In genomic region chr15:7397818-7398608, GRCm38 (mm10) we compare ENCODE assay signal across 7 mouse cellular contexts. TPM values are rescaled to one million over a fixed set of nuclear protein-coding genes. Genes with fewer than 3 reads are reported as not detected.
DNase-seq lines count a peak whose midpoint lies in the region; ATAC-seq and TF ChIP-seq lines count a peak whose summit lies in the region.

Gene Egflam (minus strand): TSS chr15:7398395.

- TF ChIP-seq POLR2A in ES-Bruce4 (IDR thresholded peaks at IDR 0.05; ENCODE audit: insufficient read depth, low read length) = no peak

- H3K4me3 ChIP-seq in ES-Bruce4 (ENCODE audit: low read depth, low read length) = peak within 1 kb of the TSS; percentile 64
- H3K4me3 ChIP-seq in forebrain, embryonic 14.5 days (ENCODE audit: low read depth, low read length) = peak within 1 kb of the TSS; percentile 52
- peak within 1 kb of the TSS; percentile 63 for H3K4me3 ChIP-seq in hindbrain, embryonic 13.5 days
- peak within 1 kb of the TSS; percentile 70 for H3K4me3 ChIP-seq in lung, embryonic 15.5 days

- TF ChIP-seq CTCF in ES-Bruce4 (IDR thresholded peaks at IDR 0.05; ENCODE audit: low read depth, low read length) = no peak

- no peaks in the 10 kb centered on the region for H3K36me3 ChIP-seq in ES-Bruce4 (ENCODE audit: control insufficient read depth, insufficient read depth, low read length, poor library complexity, severe bottlenecking)
- H3K36me3 ChIP-seq in forebrain, embryonic 14.5 days (ENCODE audit: control insufficient read depth, insufficient read depth, low read length) = no peaks in the 10 kb centered on the region
- H3K36me3 ChIP-seq in hindbrain, embryonic 13.5 days = no peaks in the 10 kb centered on the region
- H3K36me3 ChIP-seq in lung, embryonic 15.5 days = no peaks in the 10 kb centered on the region

- H3K4me1 ChIP-seq in ES-Bruce4 (ENCODE audit: control insufficient read depth, insufficient read depth, low read length) = no peaks in the 10 kb centered on the region
- peaks cover 3% of the 10 kb centered on the region for H3K4me1 ChIP-seq in forebrain, embryonic 14.5 days (ENCODE audit: control insufficient read depth, insufficient read depth, low read length)
- peaks cover 10% of the 10 kb centered on the region for H3K4me1 ChIP-seq in hindbrain, embryonic 13.5 days (replicated peaks)
- peaks cover 11% of the 10 kb centered on the region for H3K4me1 ChIP-seq in lung, embryonic 15.5 days

- TF ChIP-seq EP300 in ES-Bruce4 (IDR thresholded peaks at IDR 0.05; ENCODE audit: insufficient read depth, low read depth, low read length) = no peak

- peak; percentile 58 for DNase-seq in Muller cell, postnatal 12 days (ENCODE audit: inconsistent ontology term)
- DNase-seq in forebrain, embryonic 14.5 days (ENCODE audit: low spot score) = peak; percentile 28
- peak; percentile 61 for DNase-seq in retina, embryonic 14.5 days (ENCODE audit: low spot score)
- no peak for DNase-seq in layer of hippocampus, adult 8-10 months (ENCODE audit: low spot score in 2 of 2)

- H3K4me2 ChIP-seq in forebrain, embryonic 14.5 days (ENCODE audit: low read length) = peak within 1 kb of the TSS; percentile 100
- peak within 1 kb of the TSS; percentile 99 for H3K4me2 ChIP-seq in hindbrain, embryonic 13.5 days
- H3K4me2 ChIP-seq in lung, embryonic 15.5 days = peak within 1 kb of the TSS; percentile 96

- peak; percentile 78 for ATAC-seq in forebrain, embryonic 14.5 days
- ATAC-seq in hindbrain, embryonic 13.5 days (ENCODE audit: low FRiP score) = peak; percentile 69
- ATAC-seq in lung, embryonic 15.5 days (ENCODE audit: borderline replicate concordance, extremely low read depth, low FRiP score, low TSS enrichment) = peak; percentile 62

- no peaks in the 10 kb centered on the region for H3K9me3 ChIP-seq in ES-Bruce4 (replicated peaks; ENCODE audit: control insufficient read depth, insufficient read depth, low read length, poor library complexity, severe bottlenecking)
- no peaks in the 10 kb centered on the region for H3K9me3 ChIP-seq in forebrain, embryonic 14.5 days (replicated peaks; ENCODE audit: control insufficient read depth, low read length)
- no peaks in the 10 kb centered on the region for H3K9me3 ChIP-seq in hindbrain, embryonic 13.5 days
- H3K9me3 ChIP-seq in lung, embryonic 15.5 days = no peaks in the 10 kb centered on the region

- H3K27me3 ChIP-seq in ES-Bruce4 (ENCODE audit: control insufficient read depth, insufficient read depth, low read length, poor library complexity, severe bottlenecking) = peaks cover 5% of the 10 kb centered on the region
- H3K27me3 ChIP-seq in forebrain, embryonic 14.5 days (replicated peaks; ENCODE audit: control insufficient read depth, insufficient read depth, low read length) = 0 out of 2 replicates have a peak, but pooled peaks cover 10% of the 10 kb centered on the region
- peaks cover 38% of the 10 kb centered on the region for H3K27me3 ChIP-seq in hindbrain, embryonic 13.5 days
- H3K27me3 ChIP-seq in lung, embryonic 15.5 days = peaks cover 8% of the 10 kb centered on the region; the same call in 1 of the 2 replicates

- peak within 1 kb of the TSS; percentile 20 for H3K9ac ChIP-seq in ES-Bruce4 (ENCODE audit: low read depth, poor library complexity, severe bottlenecking)
- H3K9ac ChIP-seq in forebrain, embryonic 14.5 days (ENCODE audit: low read length) = peak within 1 kb of the TSS; percentile 58
- peak within 1 kb of the TSS; percentile 71 for H3K9ac ChIP-seq in hindbrain, embryonic 13.5 days
- H3K9ac ChIP-seq in lung, embryonic 15.5 days = peak within 1 kb of the TSS; percentile 73

- WGBS in forebrain, embryonic 14.5 days = under 1% methylated on average over 62 of the region's 62 CpGs
- under 1% methylated on average over 62 of the region's 62 CpGs for WGBS in hindbrain, embryonic 13.5 days
- 1% methylated on average over 61 of the region's 62 CpGs for WGBS in lung, embryonic 15.5 days

- H3K27ac ChIP-seq in ES-Bruce4 (ENCODE audit: insufficient read depth, low read length) = no peak within 1 kb of the TSS
- no peak within 1 kb of the TSS for H3K27ac ChIP-seq in forebrain, embryonic 14.5 days (ENCODE audit: low read depth, low read length)
- peak within 1 kb of the TSS; percentile 14; the same call in 1 of the 2 replicates for H3K27ac ChIP-seq in hindbrain, embryonic 13.5 days
- H3K27ac ChIP-seq in lung, embryonic 15.5 days = peak within 1 kb of the TSS; percentile 75

RNA-seq across cellular contexts. Expression of gene Egflam, which starts in this region (rescaled TPM):
- 0.56 and 1.8 TPM in 2 replicates for polyA plus RNA-seq in ES-Bruce4 (2011; ENCODE audit: insufficient read depth, insufficient read length, low read depth, missing spikeins)
- polyA plus RNA-seq in forebrain, embryonic 14.5 days (2014; fragmentation: Nextera tagmentation; extraction: Ambion mirVana) = 3.7 and 5.7 TPM in 2 replicates
- 13.7 and 16.1 TPM in 2 replicates for polyA plus RNA-seq in hindbrain, embryonic 13.5 days (2015; fragmentation: Nextera tagmentation; extraction: Ambion mirVana)
- polyA plus RNA-seq in lung, embryonic 15.5 days (2015; fragmentation: Nextera tagmentation; extraction: Ambion mirVana) = 23.2 and 26.9 TPM in 2 replicates
- total RNA-seq in layer of hippocampus, adult 8-10 months (2022) = 1 to 10 TPM; 3.0 to 5.6 (median 3.5) TPM

Comparison
In these comparisons a context has a peak if more than half of its experiments do, and no peak if none do; other contexts are left out.
1. H3K27ac ChIP-seq: peak in hindbrain, embryonic 13.5 days (single experiment) and lung, embryonic 15.5 days (single experiment); none in ES-Bruce4 (single experiment) and forebrain, embryonic 14.5 days (single experiment).
2. H3K9ac ChIP-seq: peak in every context shown above with its lines; median percentile 73 in lung, embryonic 15.5 days; 71 in hindbrain, embryonic 13.5 days; 58 in forebrain, embryonic 14.5 days; 20 in ES-Bruce4.
3. DNase-seq: peak in Muller cell, postnatal 12 days (single experiment), forebrain, embryonic 14.5 days (single experiment) and retina, embryonic 14.5 days (single experiment); none in layer of hippocampus, adult 8-10 months (0 of 2).
4. Peak in every context shown above with its lines, with median percentiles within 50 percentile points of each other: H3K4me3 ChIP-seq, ATAC-seq and H3K4me2 ChIP-seq.